Mouse (Mus musculus): ENCODE data around the gene Med25.

DNA sequence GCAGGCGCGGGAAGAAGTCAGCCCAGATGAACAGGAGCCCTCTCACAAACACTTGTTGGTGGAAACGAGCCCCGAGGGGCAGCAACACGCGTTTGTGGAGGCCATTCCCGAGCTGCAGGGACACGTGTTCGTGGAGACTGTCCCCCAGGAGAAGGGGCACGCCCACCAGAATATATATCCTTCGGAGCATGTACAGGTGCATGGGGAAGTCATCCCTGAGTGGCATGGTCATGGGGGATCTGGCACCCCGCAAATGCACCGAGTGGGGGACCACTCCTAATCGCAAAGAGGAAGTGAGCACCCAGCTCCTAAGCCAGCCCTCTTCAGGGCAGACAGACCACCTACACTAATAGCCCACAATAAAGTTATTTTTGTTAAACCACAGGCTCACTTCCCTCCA lies 52.1 kb downstream of the Med25 start:
- no peak for TF ChIP-seq CTCF (IDR thresholded peaks at IDR 0.05; ENCODE audit: borderline replicate concordance, insufficient read depth, low read depth, low read length)
- no peak; the same call in 1 of the 2 replicates for TF ChIP-seq POLR2A (IDR thresholded peaks at IDR 0.05; ENCODE audit: borderline replicate concordance, insufficient read depth, low read length)

All from cerebellum, adult 2 months (tissue).